ENCODE assay signal across 22 mouse cellular contexts in the genomic region with DNA sequence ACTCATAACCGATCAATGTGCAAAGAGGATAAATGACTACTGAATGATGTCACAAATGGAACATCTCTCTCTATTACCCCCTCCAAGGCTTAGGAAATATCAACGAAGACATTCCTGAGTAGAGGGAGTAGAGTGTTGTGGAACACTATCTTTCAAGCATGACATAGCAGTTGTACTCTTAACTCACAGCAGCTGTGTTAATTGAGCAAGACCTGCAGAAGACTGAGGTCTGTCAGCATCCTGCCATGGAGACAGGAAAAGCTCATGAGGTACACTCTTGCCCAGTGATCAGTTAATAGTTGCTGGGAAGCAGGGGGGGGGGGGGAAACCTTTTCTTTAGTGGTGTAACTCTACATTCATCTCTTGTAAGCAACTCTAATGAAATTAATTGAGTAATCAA. TPM values are rescaled to one million over a fixed set of nuclear protein-coding genes. Genes with fewer than 3 reads are reported as not detected.
DNase-seq lines count a peak whose midpoint lies in the region; ATAC-seq and TF ChIP-seq lines count a peak whose summit lies in the region.
"Had no signal": no experiment of that assay in that cellular context is flagged by ENCODE, and none has a peak within 500 bp of the region (broad histone marks: within the 10 kb centered on the region; RNA-seq: fewer than 3 reads in every experiment).

No protein-coding gene starts in this region.

- WGBS in lung, postnatal 0 days: 70% methylated on average over 2 of the region's 2 CpGs
- whole genome bisulfite sequencing in midbrain, embryonic 15.5 days: 88% methylated on average over 2 of the region's 2 CpGs
- WGBS in intestine, embryonic 15.5 days: 68% methylated on average over 2 of the region's 2 CpGs

- DNase-seq in lung, postnatal 0 days (ENCODE audit: low spot score): peak; percentile 49
- no peak for DNase-seq in lung, postnatal 10 days
- DNase-seq in ovary, postnatal 36 days (ENCODE audit: low spot score): no peak
- DNase-seq: adrenal gland, adult 2 months; adrenal gland, postnatal 25 days; B cell, adult 2 months; cerebellum, adult 2 months; cerebellum, postnatal 10 days; embryo, embryonic 11 days; gastrocnemius, postnatal 14 days had no signal

- H3K4me3 ChIP-seq in lung, postnatal 0 days (ENCODE audit: low read depth, low read length): no peak overlapping the region
- H3K4me3 ChIP-seq in megakaryocyte, embryonic 14.5 days (replicated peaks): peak overlapping the region; percentile 50
- H3K4me3 ChIP-seq in midbrain, embryonic 15.5 days: no peak overlapping the region
- no peak overlapping the region for H3K4me3 ChIP-seq in intestine, embryonic 15.5 days (replicated peaks)
- H3K4me3 ChIP-seq: embryonic facial prominence, embryonic 15.5 days; erythroblast, embryonic 14.5 days; forebrain, embryonic 10.5 days; heart, embryonic 12.5 days; hindbrain, embryonic 10.5 days had no signal

- TF ChIP-seq CTCF in lung, postnatal 0 days (IDR thresholded peaks at IDR 0.05): no peak

- no peak overlapping the region for H3K4me2 ChIP-seq in lung, postnatal 0 days (replicated peaks; ENCODE audit: low read depth, low read length)
- no peak overlapping the region for H3K4me2 ChIP-seq in midbrain, embryonic 15.5 days
- H3K4me2 ChIP-seq in intestine, embryonic 15.5 days (replicated peaks): no peak overlapping the region
- H3K4me2 ChIP-seq: embryonic facial prominence, embryonic 15.5 days; heart, embryonic 12.5 days; hindbrain, embryonic 14.5 days had no signal

- H3K36me3 ChIP-seq in lung, postnatal 0 days (ENCODE audit: insufficient read depth, low read length): no peaks in the 10 kb centered on the region
- H3K36me3 ChIP-seq in megakaryocyte, embryonic 14.5 days (replicated peaks; ENCODE audit: low read length): no peaks in the 10 kb centered on the region
- no peaks in the 10 kb centered on the region for H3K36me3 ChIP-seq in midbrain, embryonic 15.5 days (replicated peaks)
- H3K36me3 ChIP-seq in intestine, embryonic 15.5 days: no peaks in the 10 kb centered on the region
- H3K36me3 ChIP-seq: embryonic facial prominence, embryonic 15.5 days; forebrain, embryonic 10.5 days; heart, embryonic 12.5 days had no signal

- ATAC-seq in lung, postnatal 0 days: peak; percentile 33; the same call in 1 of the 2 replicates
- ATAC-seq in common myeloid progenitor, adult 5-6 weeks (replicated peaks; ENCODE audit: low read depth, poor library complexity, severe bottlenecking): peak; percentile 70
- ATAC-seq in midbrain, embryonic 15.5 days (replicated peaks): no peak
- ATAC-seq in intestine, embryonic 15.5 days: no peak
- ATAC-seq: forebrain, embryonic 14.5 days had no signal

- no peak overlapping the region for H3K9ac ChIP-seq in lung, postnatal 0 days (replicated peaks; ENCODE audit: low read depth)
- H3K9ac ChIP-seq in midbrain, embryonic 15.5 days: no peak overlapping the region
- no peak overlapping the region for H3K9ac ChIP-seq in intestine, embryonic 15.5 days
- H3K9ac ChIP-seq: embryonic facial prominence, embryonic 15.5 days; heart, embryonic 12.5 days; hindbrain, embryonic 14.5 days had no signal

- TF ChIP-seq EP300 in lung, postnatal 0 days (IDR thresholded peaks at IDR 0.05): no peak

- H3K27ac ChIP-seq in lung, postnatal 0 days (ENCODE audit: low read length): no peak overlapping the region
- no peak overlapping the region for H3K27ac ChIP-seq in midbrain, embryonic 15.5 days
- no peak overlapping the region for H3K27ac ChIP-seq in intestine, embryonic 15.5 days
- H3K27ac ChIP-seq: embryonic facial prominence, embryonic 15.5 days; forebrain, embryonic 10.5 days; hindbrain, embryonic 10.5 days; hindbrain, embryonic 14.5 days had no signal

- H3K27me3 ChIP-seq in lung, postnatal 0 days (replicated peaks; ENCODE audit: insufficient read depth, low read length): no peaks in the 10 kb centered on the region
- H3K27me3 ChIP-seq in megakaryocyte, embryonic 14.5 days (replicated peaks): no peaks in the 10 kb centered on the region
- H3K27me3 ChIP-seq in midbrain, embryonic 15.5 days (replicated peaks): no peaks in the 10 kb centered on the region
- no peaks in the 10 kb centered on the region for H3K27me3 ChIP-seq in intestine, embryonic 15.5 days (replicated peaks)
- H3K27me3 ChIP-seq: embryonic facial prominence, embryonic 15.5 days; heart, embryonic 12.5 days had no signal

- H3K4me1 ChIP-seq in lung, postnatal 0 days (ENCODE audit: insufficient read depth, low read depth, low read length): no peaks in the 10 kb centered on the region
- peaks cover 70% of the 10 kb centered on the region for H3K4me1 ChIP-seq in megakaryocyte, embryonic 14.5 days
- peaks cover 12% of the 10 kb centered on the region; the same call in 1 of the 2 replicates for H3K4me1 ChIP-seq in midbrain, embryonic 15.5 days
- no peaks in the 10 kb centered on the region for H3K4me1 ChIP-seq in intestine, embryonic 15.5 days (replicated peaks)
- H3K4me1 ChIP-seq: embryonic facial prominence, embryonic 15.5 days had no signal

- no peaks in the 10 kb centered on the region for H3K9me3 ChIP-seq in lung, postnatal 0 days (ENCODE audit: low read length)
- H3K9me3 ChIP-seq in megakaryocyte, embryonic 14.5 days: no peaks in the 10 kb centered on the region
- H3K9me3 ChIP-seq in midbrain, embryonic 15.5 days: no peaks in the 10 kb centered on the region
- no peaks in the 10 kb centered on the region for H3K9me3 ChIP-seq in intestine, embryonic 15.5 days
- H3K9me3 ChIP-seq: embryonic facial prominence, embryonic 15.5 days; forebrain, embryonic 10.5 days; heart, embryonic 12.5 days; hindbrain, embryonic 10.5 days had no signal

RNA-seq across cellular contexts. Expression of a gene that starts 22.8 kb away (rescaled TPM):
- 9.5 and 12.1 TPM in 2 replicates for polyA plus RNA-seq in lung, postnatal 0 days (2015; fragmentation: Nextera tagmentation; extraction: Ambion mirVana)
- 48.4 and 59.7 TPM in 2 replicates for total RNA-seq in common myeloid progenitor, adult 5-6 weeks (2017)
- 2.2 and 7.1 TPM in 2 replicates for polyA plus RNA-seq in megakaryocyte, embryonic 14.5 days (2012; ENCODE audit: insufficient read depth, low replicate concordance)
- 20.4 and 20.8 TPM in 2 replicates for polyA plus RNA-seq in midbrain, embryonic 15.5 days (2015; fragmentation: Nextera tagmentation; extraction: Ambion mirVana)
- polyA plus RNA-seq in intestine, embryonic 15.5 days (2015; fragmentation: Nextera tagmentation; extraction: Ambion mirVana): 11.5 and 11.8 TPM in 2 replicates

RNA-seq across cellular contexts. Expression of a gene that starts 40.1 kb away (rescaled TPM):
- not detected in 2 replicates for polyA plus RNA-seq in lung, postnatal 0 days (2015; fragmentation: Nextera tagmentation; extraction: Ambion mirVana)
- total RNA-seq in common myeloid progenitor, adult 5-6 weeks (2017): not detected in 2 replicates
- polyA plus RNA-seq in megakaryocyte, embryonic 14.5 days (2012; ENCODE audit: insufficient read depth, low replicate concordance): not detected in 2 replicates
- not detected in 2 replicates for polyA plus RNA-seq in midbrain, embryonic 15.5 days (2015; fragmentation: Nextera tagmentation; extraction: Ambion mirVana)
- polyA plus RNA-seq in intestine, embryonic 15.5 days (2015; fragmentation: Nextera tagmentation; extraction: Ambion mirVana): 0.11 TPM in 1 of 2 replicates, not detected in the other
- total RNA-seq: adrenal gland, adult 2 months; adrenal gland, postnatal 25 days; gastrocnemius, postnatal 14 days had no signal
- polyA plus RNA-seq: adrenal gland, adult 2 months; embryonic facial prominence, embryonic 11.5 days; embryonic facial prominence, embryonic 15.5 days; erythroblast, embryonic 14.5 days; forebrain, embryonic 10.5 days; forebrain, embryonic 14.5 days; hindbrain, embryonic 10.5 days; hindbrain, embryonic 14.5 days had no signal

Comparison
In these comparisons a context has a peak if more than half of its experiments do, and no peak if none do; other contexts are left out.
1. ATAC-seq: peak in lung, postnatal 0 days (single experiment) and common myeloid progenitor, adult 5-6 weeks (single experiment); none in midbrain, embryonic 15.5 days (single experiment) and intestine, embryonic 15.5 days (single experiment).